ENCODE assay signal across 10 mouse cellular contexts in genomic region chr2:25468962-25469915, GRCm38 (mm10). TPM values are rescaled to one million over a fixed set of nuclear protein-coding genes. Genes with fewer than 3 reads are reported as not detected.
DNase-seq lines count a peak whose midpoint lies in the region; ATAC-seq and TF ChIP-seq lines count a peak whose summit lies in the region.
"Had no signal": no experiment of that assay in that cellular context is flagged by ENCODE, and none has a peak within 500 bp of the region (broad histone marks: within the 10 kb centered on the region; RNA-seq: fewer than 3 reads in every experiment).

No protein-coding gene starts in this region.

- TF ChIP-seq CTCF in cerebellum, adult 2 months (IDR thresholded peaks at IDR 0.05; ENCODE audit: borderline replicate concordance, insufficient read depth, low read depth, low read length), result no peak

- no peak for ATAC-seq in kidney, embryonic 14.5 days (ENCODE audit: low FRiP score, low TSS enrichment)
- ATAC-seq in heart, embryonic 16.5 days (replicated peaks; ENCODE audit: extremely low read depth, insufficient read depth, low FRiP score), result peak; percentile 94
- ATAC-seq in megakaryocyte-erythroid progenitor cell, adult 5-6 weeks (replicated peaks; ENCODE audit: low FRiP score, low TSS enrichment, poor library complexity, severe bottlenecking), result no peak

- no peaks in the 10 kb centered on the region for H3K9me3 ChIP-seq in kidney, embryonic 14.5 days (ENCODE audit: control insufficient read depth, low read length)
- no peaks in the 10 kb centered on the region for H3K9me3 ChIP-seq in heart, embryonic 16.5 days (replicated peaks; ENCODE audit: control insufficient read depth, low read length)
- H3K9me3 ChIP-seq: G1E; megakaryocyte, embryonic 14.5 days had no signal

- no peak overlapping the region for H3K4me2 ChIP-seq in kidney, embryonic 14.5 days (replicated peaks; ENCODE audit: low read depth, low read length)
- peak overlapping the region; percentile 51 for H3K4me2 ChIP-seq in heart, embryonic 16.5 days (ENCODE audit: low read depth, low read length)

- TF ChIP-seq POLR2A in cerebellum, adult 2 months (IDR thresholded peaks at IDR 0.05; ENCODE audit: borderline replicate concordance, insufficient read depth, low read length), result no peak

- DNase-seq in kidney, adult 11 months, result peak; percentile 71
- DNase-seq in cerebellum, adult 2 months, result peak; percentile 68 to 72
- peak; percentile 36 to 58 for DNase-seq in layer of hippocampus, postnatal 36 days
- no peak for DNase-seq in yolk sac, embryonic 10.5 days (ENCODE audit: low spot score)
- DNase-seq in spleen, postnatal 14 days (ENCODE audit: low spot score in 2 of 2), result no peak

- H3K4me3 ChIP-seq in kidney, embryonic 14.5 days (ENCODE audit: low read length), result no peak overlapping the region
- no peak overlapping the region for H3K4me3 ChIP-seq in cerebellum, adult 2 months (replicated peaks; ENCODE audit: insufficient read depth, low read depth, low read length)
- peak overlapping the region; percentile 29 for H3K4me3 ChIP-seq in heart, embryonic 16.5 days (ENCODE audit: low read length)
- H3K4me3 ChIP-seq: megakaryocyte, embryonic 14.5 days had no signal

- no peak overlapping the region for H3K27ac ChIP-seq in kidney, embryonic 14.5 days (ENCODE audit: low read depth, low read length)
- H3K27ac ChIP-seq in cerebellum, adult 2 months (ENCODE audit: insufficient read depth, low read length), result peak overlapping the region; percentile 41
- H3K27ac ChIP-seq in heart, embryonic 16.5 days (ENCODE audit: low read length), result peak overlapping the region; percentile 98

- H3K4me1 ChIP-seq in kidney, embryonic 14.5 days (ENCODE audit: control insufficient read depth, insufficient read depth, low read length), result no peaks in the 10 kb centered on the region
- peaks cover 65% of the 10 kb centered on the region for H3K4me1 ChIP-seq in cerebellum, adult 2 months (ENCODE audit: control insufficient read depth, insufficient read depth, low read length)
- peaks cover 30% of the 10 kb centered on the region for H3K4me1 ChIP-seq in heart, embryonic 16.5 days (ENCODE audit: control insufficient read depth, insufficient read depth, low read length)

- no peaks in the 10 kb centered on the region for H3K36me3 ChIP-seq in kidney, embryonic 14.5 days (ENCODE audit: control insufficient read depth, insufficient read depth, low read length)
- no peaks in the 10 kb centered on the region for H3K36me3 ChIP-seq in heart, embryonic 16.5 days (ENCODE audit: control insufficient read depth, insufficient read depth)
- H3K36me3 ChIP-seq: G1E had no signal

- 77% methylated on average over 10 of the region's 10 CpGs for WGBS in kidney, embryonic 14.5 days
- WGBS in cerebellum, adult 2 months, result 56% methylated on average over 10 of the region's 10 CpGs
- WGBS in heart, embryonic 16.5 days, result 61% methylated on average over 10 of the region's 10 CpGs

- H3K9ac ChIP-seq in kidney, embryonic 14.5 days (ENCODE audit: low read depth, low read length), result no peak overlapping the region
- peak overlapping the region; percentile 62 for H3K9ac ChIP-seq in heart, embryonic 16.5 days (ENCODE audit: low read length)

- H3K27me3 ChIP-seq in kidney, embryonic 14.5 days (ENCODE audit: control insufficient read depth, insufficient read depth, low read length), result no peaks in the 10 kb centered on the region
- no peaks in the 10 kb centered on the region for H3K27me3 ChIP-seq in cerebellum, adult 2 months (ENCODE audit: control insufficient read depth, insufficient read depth, low read length)
- H3K27me3 ChIP-seq in heart, embryonic 16.5 days (ENCODE audit: control insufficient read depth, insufficient read depth, low read length), result no peaks in the 10 kb centered on the region

RNA-seq across cellular contexts. Expression of gene Ptgds, which starts 0.6 kb away (rescaled TPM):
- 1.1 and 1.5 TPM in 2 replicates for polyA plus RNA-seq in kidney, embryonic 14.5 days (2014; fragmentation: Nextera tagmentation; extraction: Ambion mirVana)
- 2,130 and 2,485 TPM in 2 replicates for polyA plus RNA-seq in cerebellum, adult 2 months (2012; rRNA removed)
- 192 and 202 TPM in 2 replicates for polyA plus RNA-seq in heart, embryonic 16.5 days (2015; fragmentation: Nextera tagmentation; extraction: Ambion mirVana)
- total RNA-seq in layer of hippocampus, postnatal 36 days (2021), result 100 to 1,000 TPM; 435 to 800 TPM
- not detected in 2 replicates for total RNA-seq in megakaryocyte-erythroid progenitor cell, adult 5-6 weeks (2014; fragmentation: Nextera tagmentation)
- total RNA-seq in megakaryocyte-erythroid progenitor cell, adult 5-6 weeks (2017), result not detected in 2 replicates
- polyA plus RNA-seq: G1E had no signal

RNA-seq across cellular contexts. Expression of gene Paxx, which starts 8.3 kb away (rescaled TPM):
- polyA plus RNA-seq in kidney, embryonic 14.5 days (2014; fragmentation: Nextera tagmentation; extraction: Ambion mirVana), result 23.5 and 23.9 TPM in 2 replicates
- 196 and 230 TPM in 2 replicates for polyA plus RNA-seq in cerebellum, adult 2 months (2012; rRNA removed)
- polyA plus RNA-seq in heart, embryonic 16.5 days (2015; fragmentation: Nextera tagmentation; extraction: Ambion mirVana), result 37.6 and 40.4 TPM in 2 replicates
- total RNA-seq in layer of hippocampus, postnatal 36 days (2021), result 10 to 100 TPM; 46.2 to 62.8 TPM
- 34.5 and 36.3 TPM in 2 replicates for total RNA-seq in megakaryocyte-erythroid progenitor cell, adult 5-6 weeks (2014; fragmentation: Nextera tagmentation)
- 17.9 and 25.9 TPM in 2 replicates for total RNA-seq in megakaryocyte-erythroid progenitor cell, adult 5-6 weeks (2017)

RNA-seq across cellular contexts. Expression of gene Clic3, which starts 12.6 kb away (rescaled TPM):
- polyA plus RNA-seq in kidney, embryonic 14.5 days (2014; fragmentation: Nextera tagmentation; extraction: Ambion mirVana), result 0.57 and 1.2 TPM in 2 replicates
- 0.84 and 2.8 TPM in 2 replicates for polyA plus RNA-seq in cerebellum, adult 2 months (2012; rRNA removed)
- polyA plus RNA-seq in heart, embryonic 16.5 days (2015; fragmentation: Nextera tagmentation; extraction: Ambion mirVana), result 8.0 and 17.9 TPM in 2 replicates
- total RNA-seq in layer of hippocampus, postnatal 36 days (2021), result under 1 TPM in 1 of 2 experiments, not detected in 1; 0.66 TPM
- not detected in 2 replicates for total RNA-seq in megakaryocyte-erythroid progenitor cell, adult 5-6 weeks (2014; fragmentation: Nextera tagmentation)
- total RNA-seq in megakaryocyte-erythroid progenitor cell, adult 5-6 weeks (2017), result not detected in 2 replicates
- polyA plus RNA-seq: G1E had no signal

RNA-seq across cellular contexts. Expression of gene Lcn12, which starts 24.5 kb away (rescaled TPM):
- not detected in 2 replicates for polyA plus RNA-seq in kidney, embryonic 14.5 days (2014; fragmentation: Nextera tagmentation; extraction: Ambion mirVana)
- not detected in 2 replicates for polyA plus RNA-seq in cerebellum, adult 2 months (2012; rRNA removed)
- polyA plus RNA-seq in heart, embryonic 16.5 days (2015; fragmentation: Nextera tagmentation; extraction: Ambion mirVana), result not detected in 2 replicates
- not detected for total RNA-seq in layer of hippocampus, postnatal 36 days (2021)
- total RNA-seq in megakaryocyte-erythroid progenitor cell, adult 5-6 weeks (2014; fragmentation: Nextera tagmentation), result not detected in 2 replicates
- not detected in 2 replicates for total RNA-seq in megakaryocyte-erythroid progenitor cell, adult 5-6 weeks (2017)
- total RNA-seq: G1E had no signal
- polyA plus RNA-seq: G1E had no signal

RNA-seq across cellular contexts. Expression of gene Fbxw5, which starts 31.3 kb away (rescaled TPM):
- 58.1 and 87.6 TPM in 2 replicates for polyA plus RNA-seq in kidney, embryonic 14.5 days (2014; fragmentation: Nextera tagmentation; extraction: Ambion mirVana)
- polyA plus RNA-seq in cerebellum, adult 2 months (2012; rRNA removed), result 54.7 and 59.4 TPM in 2 replicates
- polyA plus RNA-seq in heart, embryonic 16.5 days (2015; fragmentation: Nextera tagmentation; extraction: Ambion mirVana), result 92.1 and 97.8 TPM in 2 replicates
- 100 to 1,000 TPM; 115 to 116 TPM for total RNA-seq in layer of hippocampus, postnatal 36 days (2021)
- total RNA-seq in megakaryocyte-erythroid progenitor cell, adult 5-6 weeks (2014; fragmentation: Nextera tagmentation), result 50.4 and 64.5 TPM in 2 replicates
- 24.0 and 28.9 TPM in 2 replicates for total RNA-seq in megakaryocyte-erythroid progenitor cell, adult 5-6 weeks (2017)

Comparison
In these comparisons a context has a peak if more than half of its experiments do, and no peak if none do; other contexts are left out.
1. DNase-seq: peak in kidney, adult 11 months (single experiment), cerebellum, adult 2 months (2 of 2) and layer of hippocampus, postnatal 36 days (2 of 2); none in yolk sac, embryonic 10.5 days (single experiment) and spleen, postnatal 14 days (0 of 2).
2. RNA of gene Ptgds, which starts 0.6 kb away (polyA plus RNA-seq): 2,130 to 2,485 TPM in cerebellum, adult 2 months and 192 to 202 TPM in heart, embryonic 16.5 days; 1.1 to 1.5 TPM in kidney, embryonic 14.5 days; every median in the first group is over 10 times any median in the second.